Mouse (Mus musculus) frontal cortex, postnatal 10 days (tissue): Measurements from ENCODE around the gene Sec22c.
A peak's percentile ranks its signal among the peaks of the same experiment; 100 is the strongest.

ENCODE experiments used
- DNase-seq, 2 experiments: peaks; one replicate each; pipeline ENCODE4 v3.0.0; 2022; ENCODE audit warnings: low spot score in 2 of 2, mixed read lengths in 1 of 2

Sec22c gene

DNA sequence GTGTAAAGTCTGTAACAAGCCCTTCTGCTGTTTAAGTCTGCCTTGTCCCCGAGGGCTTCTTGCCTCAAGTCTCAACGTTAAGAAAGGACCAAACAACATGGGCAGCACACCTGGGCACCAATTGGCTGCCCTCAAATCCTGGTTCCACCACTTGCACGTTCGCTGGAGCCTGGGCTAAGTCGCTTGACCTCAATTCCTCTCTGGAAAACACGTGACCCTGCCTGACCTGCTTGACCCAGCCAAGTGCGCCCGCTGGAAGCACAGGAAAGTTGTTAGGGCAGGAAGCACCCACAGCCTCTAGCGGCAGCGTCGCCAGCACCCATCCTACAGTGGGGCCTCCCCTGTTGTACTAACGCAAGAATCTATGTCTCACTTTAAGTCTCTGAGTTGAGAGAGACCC is 10.6 kb downstream of the Sec22c start:
- no peak for DNase-seq

DNA sequence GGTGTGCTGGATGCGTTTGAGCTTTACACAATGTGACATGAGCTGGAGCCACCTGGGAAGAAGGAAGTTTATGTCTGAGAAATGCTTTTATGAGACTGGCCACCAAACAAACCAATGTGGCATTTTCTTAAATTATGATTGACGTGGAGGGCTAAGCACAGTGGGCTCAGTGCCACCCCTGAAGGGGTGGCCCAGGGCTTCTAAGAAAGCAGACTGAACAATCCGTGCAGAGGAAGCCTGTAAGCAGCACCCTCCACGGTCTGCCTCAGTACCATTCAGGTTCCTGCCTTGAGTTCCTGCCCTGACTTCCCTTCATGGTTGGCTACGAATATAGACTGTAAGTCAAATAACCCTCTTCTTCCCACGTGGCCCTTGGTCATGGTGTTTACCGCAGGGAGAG is 14.6 kb downstream of the Sec22c start:
- DNase-seq = no peak

- DNase-seq = peak; percentile 59 to 65
These were observed 15.1 kb downstream of the Sec22c start for GRCm38 (mm10) chr9:121690200-121690651.

GRCm38 (mm10) chr9:121684702-121685101 is 20.6 kb downstream of the Sec22c start:
- DNase-seq = no peak

DNA sequence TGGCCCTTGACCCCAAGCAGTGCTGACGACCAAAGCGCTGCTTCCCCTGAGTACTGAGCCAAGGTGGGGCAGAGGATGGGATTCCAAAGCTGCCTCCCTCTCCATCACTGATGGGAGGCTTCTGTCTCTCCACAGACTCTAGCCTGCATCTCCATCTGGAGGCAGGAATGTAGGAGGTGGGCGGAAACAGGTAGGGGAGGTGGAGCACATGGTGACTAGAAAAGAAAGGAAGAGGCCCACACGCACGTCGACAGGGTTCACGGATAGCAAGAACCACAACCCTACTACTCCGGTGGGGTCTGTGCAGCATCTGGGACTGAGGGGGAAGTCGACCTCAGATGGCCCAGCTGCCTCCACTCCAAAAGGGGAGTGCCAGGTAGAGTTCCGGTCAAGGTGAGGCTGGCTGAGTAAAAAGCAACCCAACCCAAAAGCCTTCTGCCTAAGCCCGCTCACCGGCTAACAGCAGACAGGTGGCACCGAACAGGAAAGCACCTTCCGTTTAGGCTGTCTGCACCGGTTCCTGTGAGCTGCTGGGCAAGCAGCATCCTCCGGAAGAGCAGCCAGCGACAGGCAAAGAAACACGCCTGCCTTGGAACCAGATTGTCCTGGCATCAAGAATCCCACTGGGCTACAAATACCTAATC is 23.1 kb downstream of the Sec22c start:
- no peak for DNase-seq

GRCm38 (mm10) chr9:121681191-121681590 is 24.1 kb downstream of the Sec22c start:
- DNase-seq = no peak

GRCm38 (mm10) chr9:121679549-121679948 is 25.7 kb downstream of the Sec22c start:
- peak in 1 of 2 experiments; percentile 44 for DNase-seq

- no peak for DNase-seq
These were observed 27.8 kb downstream of the Sec22c start for GRCm38 (mm10) chr9:121677476-121677875.

GRCm38 (mm10) chr9:121677069-121677468 is 28.2 kb downstream of the Sec22c start:
- no peak for DNase-seq

GRCm38 (mm10) chr9:121675556-121675955 is 29.7 kb downstream of the Sec22c start:
- DNase-seq = no peak

- no peak for DNase-seq
These were observed 30.3 kb downstream of the Sec22c start for GRCm38 (mm10) chr9:121675011-121675410.

DNA sequence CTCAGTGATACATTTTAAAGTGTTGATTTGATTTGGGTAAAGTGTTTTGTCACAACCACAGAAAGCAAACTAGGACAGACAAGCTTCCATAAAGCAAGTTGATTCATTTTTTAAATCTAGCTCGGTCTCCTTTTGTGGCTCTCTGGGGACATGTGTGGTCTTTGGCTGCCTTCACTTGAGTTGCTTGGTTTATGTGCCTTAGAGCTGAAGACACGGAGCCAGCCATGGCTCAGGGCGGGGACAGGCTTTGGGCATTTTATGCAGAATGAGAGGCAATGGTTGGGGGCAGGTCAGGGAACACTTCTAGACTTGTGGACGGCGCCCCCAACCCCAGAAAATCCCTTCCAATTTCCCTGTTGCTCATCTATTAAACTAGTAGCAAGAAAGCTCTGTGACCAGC is 31.6 kb downstream of the Sec22c start:
- DNase-seq = no peak

GRCm38 (mm10) chr9:121672311-121672710 is 33.0 kb downstream of the Sec22c start:
- no peak for DNase-seq

- no peak for DNase-seq
These were observed 34.0 kb downstream of the Sec22c start for GRCm38 (mm10) chr9:121671300-121671699.

DNA sequence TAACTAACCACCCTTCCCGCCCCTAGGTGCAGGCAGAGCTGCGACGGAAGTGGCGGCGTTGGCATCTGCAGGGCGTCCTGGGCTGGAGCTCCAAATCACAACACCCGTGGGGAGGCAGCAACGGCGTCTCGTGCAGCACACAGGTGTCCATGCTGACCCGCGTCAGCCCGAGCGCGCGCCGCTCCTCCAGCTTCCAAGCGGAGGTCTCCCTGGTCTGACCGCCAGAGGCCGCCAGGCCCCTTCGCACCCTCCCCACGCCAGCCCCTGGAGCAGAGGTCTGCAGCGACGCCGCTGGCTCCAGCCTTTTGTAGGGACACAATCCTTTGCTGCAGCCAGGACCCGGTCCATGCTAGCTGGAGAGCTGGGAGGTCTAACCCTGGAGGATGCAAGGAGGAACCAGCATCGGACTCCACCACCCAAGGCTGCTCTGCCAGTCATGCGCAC is 35.9 kb downstream of the Sec22c start:
- DNase-seq = peak in 1 of 2 experiments; percentile 57

- DNase-seq = no peak
These were observed 37.5 kb downstream of the Sec22c start for GRCm38 (mm10) chr9:121667822-121668221.

DNA sequence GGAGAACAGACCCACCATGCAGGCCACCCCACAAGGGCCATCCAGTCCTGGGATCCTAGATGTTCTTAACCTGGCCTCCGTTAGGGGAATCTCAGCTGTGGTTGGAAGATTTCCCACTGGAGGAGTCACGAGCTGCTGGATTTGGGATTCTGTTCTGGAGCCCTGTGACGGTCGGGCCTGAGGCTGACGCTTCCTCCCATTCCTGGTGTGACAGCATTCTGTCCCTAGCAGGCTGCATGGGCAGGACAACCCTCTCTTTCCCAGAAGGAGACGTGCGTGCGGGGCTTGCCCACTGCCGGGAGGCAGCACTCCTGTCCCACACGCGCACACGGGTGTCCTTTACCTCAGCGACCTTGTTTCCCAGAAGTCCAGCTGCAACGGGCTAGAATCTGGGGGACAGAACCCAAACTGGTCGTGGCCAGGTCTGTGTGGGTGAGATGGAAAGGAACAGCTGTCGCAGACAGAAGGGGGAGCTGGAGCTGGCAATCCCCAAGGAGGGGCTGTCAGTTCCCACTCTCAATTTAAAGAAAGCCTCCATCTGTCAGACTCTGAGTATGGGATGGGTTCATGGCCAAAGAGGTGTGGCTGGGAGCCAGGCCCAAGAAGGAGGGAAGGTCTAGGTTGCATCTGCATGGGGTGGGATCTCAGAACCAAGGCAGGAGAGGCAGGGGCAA is 38.2 kb downstream of the Sec22c start:
- DNase-seq = peak; percentile 55 to 61

- DNase-seq = no peak
These were observed 41.2 kb downstream of the Sec22c start for GRCm38 (mm10) chr9:121664104-121664503.

GRCm38 (mm10) chr9:121663467-121663866 is 41.8 kb downstream of the Sec22c start:
- no peak for DNase-seq

- DNase-seq = no peak
These were observed 45.5 kb downstream of the Sec22c start for GRCm38 (mm10) chr9:121659791-121660190.

- DNase-seq = no peak
These were observed 47.0 kb downstream of the Sec22c start for GRCm38 (mm10) chr9:121658248-121658647.

- no peak for DNase-seq
These were observed 48.1 kb downstream of the Sec22c start for GRCm38 (mm10) chr9:121657143-121657542.

GRCm38 (mm10) chr9:121656322-121656721 is 49.0 kb downstream of the Sec22c start:
- no peak for DNase-seq
